In the genomic region with DNA sequence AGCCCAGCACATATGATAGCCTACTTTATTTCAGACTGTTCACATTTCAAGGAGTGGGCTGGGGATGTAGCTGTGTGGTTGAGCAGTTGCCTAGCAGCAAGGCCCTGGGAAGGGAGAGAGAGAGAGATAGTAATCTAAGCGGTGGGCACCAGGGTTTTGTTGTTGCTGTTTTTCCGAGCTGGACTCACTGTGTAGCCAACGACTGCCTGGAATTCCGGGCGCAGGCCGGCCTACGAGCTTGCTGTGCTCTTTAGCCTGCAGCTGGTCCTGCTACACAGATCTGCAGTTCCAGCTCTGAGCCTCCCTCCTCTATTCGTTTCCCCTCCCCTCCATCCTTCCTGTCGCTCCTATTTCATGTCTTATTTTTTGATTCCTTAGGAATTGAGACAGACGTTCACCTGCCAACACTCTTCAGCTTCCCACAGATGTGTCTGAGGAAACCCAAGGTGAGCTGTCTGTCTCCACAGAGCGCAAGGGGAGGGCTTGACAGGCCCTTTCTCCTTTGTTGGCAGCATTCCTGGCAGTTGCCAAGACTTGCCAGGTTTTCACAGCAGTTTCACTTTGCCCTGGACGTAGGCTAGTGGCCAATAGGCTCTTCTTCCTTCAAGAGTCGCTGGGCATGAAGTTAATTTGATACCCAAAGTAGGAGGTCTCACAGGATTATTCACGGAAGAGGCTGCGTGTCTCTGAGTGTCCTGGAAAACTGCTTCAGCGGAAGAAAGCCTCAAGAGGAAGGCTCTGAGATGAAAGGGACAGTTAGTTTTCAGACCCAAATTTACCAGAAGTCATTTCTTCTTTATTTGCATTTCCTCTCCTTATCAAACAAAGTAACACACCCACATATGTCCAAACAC, we compare ENCODE assay signal across 8 mouse cellular contexts. TPM values are rescaled to one million over a fixed set of nuclear protein-coding genes. Genes with fewer than 3 reads are reported as not detected.
DNase-seq lines count a peak whose midpoint lies in the region; ATAC-seq and TF ChIP-seq lines count a peak whose summit lies in the region.

No protein-coding gene starts in this region.

- peak; percentile 79 to 94 for DNase-seq in adrenal gland, adult (ENCODE audit: inconsistent age in 2 of 2, low spot score in 1 of 2)
- no peak for DNase-seq in adrenal gland, postnatal 4 days (ENCODE audit: low spot score in 2 of 2)
- DNase-seq in hindbrain, postnatal 0 days (ENCODE audit: low spot score), result peak; percentile 89
- peak; percentile 35 to 36 for DNase-seq in layer of hippocampus, postnatal 25 days (ENCODE audit: extremely low spot score in 1 of 2, low spot score in 1 of 2)
- peak; percentile 52 for DNase-seq in thymus, postnatal 0 days (ENCODE audit: low spot score)

- peak; percentile 76 for ATAC-seq in forebrain, embryonic 13.5 days
- ATAC-seq in hindbrain, postnatal 0 days, result peak; percentile 83
- peak; percentile 66 for ATAC-seq in midbrain, embryonic 12.5 days (ENCODE audit: low FRiP score, low read depth)

- TF ChIP-seq CTCF in hindbrain, postnatal 0 days (IDR thresholded peaks at IDR 0.05; ENCODE audit: low read depth), result no peak

- no peaks in the 10 kb centered on the region for H3K36me3 ChIP-seq in forebrain, embryonic 13.5 days (ENCODE audit: poor library complexity, severe bottlenecking)
- no peaks in the 10 kb centered on the region for H3K36me3 ChIP-seq in hindbrain, postnatal 0 days (ENCODE audit: insufficient read depth, low read length)
- no peaks in the 10 kb centered on the region for H3K36me3 ChIP-seq in midbrain, embryonic 12.5 days

- no peaks in the 10 kb centered on the region for H3K27me3 ChIP-seq in forebrain, embryonic 13.5 days
- no peaks in the 10 kb centered on the region for H3K27me3 ChIP-seq in hindbrain, postnatal 0 days (ENCODE audit: insufficient read depth, low read length)
- 0 out of 2 replicates have a peak, but pooled peaks cover 12% of the 10 kb centered on the region for H3K27me3 ChIP-seq in midbrain, embryonic 12.5 days

- no peak overlapping the region for H3K4me3 ChIP-seq in brown adipose tissue, adult 24 weeks (ENCODE audit: insufficient read depth, low read depth, low read length)
- H3K4me3 ChIP-seq in forebrain, embryonic 13.5 days, result no peak overlapping the region
- no peak overlapping the region; the same call in 1 of the 2 replicates for H3K4me3 ChIP-seq in hindbrain, postnatal 0 days (ENCODE audit: low read length)
- no peak overlapping the region for H3K4me3 ChIP-seq in midbrain, embryonic 12.5 days

- peak overlapping the region; percentile 40 for H3K4me2 ChIP-seq in forebrain, embryonic 13.5 days
- H3K4me2 ChIP-seq in hindbrain, postnatal 0 days (ENCODE audit: low read depth, low read length), result peak overlapping the region; percentile 35; the same call in 1 of the 2 replicates
- peak overlapping the region; percentile 24 for H3K4me2 ChIP-seq in midbrain, embryonic 12.5 days (replicated peaks)

- 19% methylated on average over 16 of the region's 16 CpGs for WGBS in forebrain, embryonic 13.5 days
- WGBS in hindbrain, postnatal 0 days, result 8% methylated on average over 16 of the region's 16 CpGs
- 19% methylated on average over 16 of the region's 16 CpGs for WGBS in midbrain, embryonic 12.5 days

- peak overlapping the region; percentile 44 for H3K27ac ChIP-seq in brown adipose tissue, adult 24 weeks (replicated peaks; ENCODE audit: low read depth, low read length)
- peak overlapping the region; percentile 81 for H3K27ac ChIP-seq in forebrain, embryonic 13.5 days
- H3K27ac ChIP-seq in hindbrain, postnatal 0 days, result peak overlapping the region; percentile 76
- peak overlapping the region; percentile 68 for H3K27ac ChIP-seq in midbrain, embryonic 12.5 days (replicated peaks)

- H3K4me1 ChIP-seq in brown adipose tissue, adult 24 weeks (ENCODE audit: control insufficient read depth, insufficient read depth, insufficient read length, low read length), result peaks cover 39% of the 10 kb centered on the region
- H3K4me1 ChIP-seq in forebrain, embryonic 13.5 days, result peaks cover 38% of the 10 kb centered on the region
- peaks cover 38% of the 10 kb centered on the region for H3K4me1 ChIP-seq in hindbrain, postnatal 0 days (ENCODE audit: insufficient read depth, low read length)
- H3K4me1 ChIP-seq in midbrain, embryonic 12.5 days, result peaks cover 37% of the 10 kb centered on the region

- H3K9ac ChIP-seq in forebrain, embryonic 13.5 days, result no peak overlapping the region
- H3K9ac ChIP-seq in hindbrain, postnatal 0 days (replicated peaks; ENCODE audit: low read length), result 0 out of 2 replicates have a peak overlapping the region, but pooled peaks have one; percentile 19
- H3K9ac ChIP-seq in midbrain, embryonic 12.5 days (replicated peaks), result peak overlapping the region; percentile 6; the same call in 1 of the 2 replicates

- H3K9me3 ChIP-seq in forebrain, embryonic 13.5 days (replicated peaks), result no peaks in the 10 kb centered on the region
- no peaks in the 10 kb centered on the region for H3K9me3 ChIP-seq in hindbrain, postnatal 0 days (ENCODE audit: low read length)
- H3K9me3 ChIP-seq in midbrain, embryonic 12.5 days, result no peaks in the 10 kb centered on the region

RNA-seq across cellular contexts. Expression of a gene that starts 28.2 kb away (rescaled TPM):
- total RNA-seq in adrenal gland, postnatal 4 days (2021), result 100 to 1,000 TPM; 108 to 131 TPM
- polyA plus RNA-seq in brown adipose tissue, adult 24 weeks (2012; ENCODE audit: insufficient read depth, insufficient read length, missing spikeins), result 29.4 and 35.2 TPM in 2 replicates
- 46.4 and 47.0 TPM in 2 replicates for polyA plus RNA-seq in forebrain, embryonic 13.5 days (2015; fragmentation: Nextera tagmentation; extraction: Ambion mirVana)
- total RNA-seq in hindbrain, postnatal 0 days (2014; rRNA removed), result 52.4 and 79.0 TPM in 2 replicates
- 81.5 and 86.6 TPM in 2 replicates for polyA plus RNA-seq in hindbrain, postnatal 0 days (2015; fragmentation: Nextera tagmentation; extraction: Ambion mirVana)
- 10 to 100 TPM; 26.8 to 44.1 TPM for total RNA-seq in layer of hippocampus, postnatal 25 days (2021)
- polyA plus RNA-seq in midbrain, embryonic 12.5 days (2016; fragmentation: Nextera tagmentation; extraction: Ambion mirVana), result 35.7 and 40.4 TPM in 2 replicates
- polyA plus RNA-seq in thymus, postnatal 0 days (2015; fragmentation: Nextera tagmentation; extraction: Ambion mirVana), result 296 and 339 TPM in 2 replicates

Comparison
In these comparisons a context has a peak if more than half of its experiments do, and no peak if none do; other contexts are left out.
1. DNase-seq: peak in adrenal gland, adult (2 of 2), hindbrain, postnatal 0 days (single experiment), layer of hippocampus, postnatal 25 days (2 of 2) and thymus, postnatal 0 days (single experiment); none in adrenal gland, postnatal 4 days (0 of 2).
2. Peak in every context shown above with its lines, with median percentiles within 50 percentile points of each other: H3K27ac ChIP-seq, ATAC-seq and H3K4me2 ChIP-seq.